Mouse (Mus musculus) kidney, postnatal 4 days (tissue): ENCODE data around the gene Syde2.
A peak's percentile ranks its signal among the peaks of the same experiment; 100 is the strongest.

Experiments used
- DNase-seq, 2 experiments: peaks; one replicate each; pipeline ENCODE4 v3.0.0; 2021; ENCODE audit warnings: mixed read lengths in 2 of 2

Gene Syde2

GRCm38 (mm10) chr3:146053873-146054272 lies 66.2 kb downstream of the Syde2 start:
- DNase-seq = peak in 1 of 2 experiments; percentile 0

GRCm38 (mm10) chr3:146057131-146057530 lies 69.5 kb downstream of the Syde2 start:
- no peak for DNase-seq

- peak; percentile 75 for DNase-seq
Measured at GRCm38 (mm10) chr3:146058263-146058662, 70.6 kb downstream of the Syde2 start.

GRCm38 (mm10) chr3:146059356-146059926 lies 71.8 kb downstream of the Syde2 start:
- DNase-seq = no peak

- DNase-seq = no peak
Measured at GRCm38 (mm10) chr3:146063146-146063545, 75.5 kb downstream of the Syde2 start.

- DNase-seq = no peak
Measured at GRCm38 (mm10) chr3:146069276-146069675, 81.6 kb downstream of the Syde2 start.
